Mouse (Mus musculus) neural tube, embryonic 12.5 days (tissue): ENCODE results near the gene Onecut1. TPM values are rescaled to one million over a fixed set of nuclear protein-coding genes. Genes with fewer than 3 reads are reported as not detected.

Experiments used
- ATAC-seq: fragments of 200-750 bp; cut with Nextera tagmentation; 2 replicates; pipeline ENCODE4 v1.8.0; 2017; ENCODE audit warnings: low read depth, mild to moderate bottlenecking, moderate TSS enrichment, moderate library complexity; ENCODE audit not compliant: low FRiP score
- H3K27ac ChIP-seq: fragments of 300-500 bp; sonication (generic); 2 replicates; pipeline ENCODE4 v1.5.1; 2016
- H3K27me3 ChIP-seq: fragments of 300-500 bp; sonication (generic); replicated peaks from 2 replicates; pipeline ENCODE4 v1.6.1; 2016; ENCODE audit warnings: mild to moderate bottlenecking
- H3K36me3 ChIP-seq: fragments of 300-500 bp; sonication (generic); 2 replicates; pipeline ENCODE4 v1.6.1; 2016; ENCODE audit warnings: mild to moderate bottlenecking
- H3K4me1 ChIP-seq: fragments of 300-500 bp; sonication (generic); 2 replicates; pipeline ENCODE4 v1.6.1; 2016
- H3K4me2 ChIP-seq: fragments of 300-500 bp; sonication (generic); replicated peaks from 2 replicates; pipeline ENCODE4 v1.6.1; 2016; ENCODE audit warnings: mild to moderate bottlenecking
- H3K4me3 ChIP-seq: fragments of 300-500 bp; sonication (generic); 2 replicates; pipeline ENCODE4 v1.5.1; 2016
- H3K9ac ChIP-seq: fragments of 300-500 bp; sonication (generic); 2 replicates; pipeline ENCODE4 v1.6.1; 2016; ENCODE audit warnings: mild to moderate bottlenecking
- H3K9me3 ChIP-seq: fragments of 300-500 bp; sonication (generic); 2 replicates; pipeline ENCODE4 v1.6.1; 2016; ENCODE audit warnings: mild to moderate bottlenecking
- WGBS: fragments of 180-500 bp; shearing (Covaris S2); methylation state at CpG from one replicate; pipeline ENCODE4 v1.1.7; 2016; 5-methylcytosine and 5-hydroxymethylcytosine counted together
- polyA plus RNA-seq: library from polyadenylated mRNA; unstranded; fragments of >200 nt; fragmentation: Nextera tagmentation; extraction: Ambion mirVana; gene quantifications from 2 replicates; pipeline ENCODE4 v1.2.1, GENCODE M21; 2016

The Onecut1 gene
- polyA plus RNA-seq, 1 experiment from 2014 or later = 7.7 TPM

DNA sequence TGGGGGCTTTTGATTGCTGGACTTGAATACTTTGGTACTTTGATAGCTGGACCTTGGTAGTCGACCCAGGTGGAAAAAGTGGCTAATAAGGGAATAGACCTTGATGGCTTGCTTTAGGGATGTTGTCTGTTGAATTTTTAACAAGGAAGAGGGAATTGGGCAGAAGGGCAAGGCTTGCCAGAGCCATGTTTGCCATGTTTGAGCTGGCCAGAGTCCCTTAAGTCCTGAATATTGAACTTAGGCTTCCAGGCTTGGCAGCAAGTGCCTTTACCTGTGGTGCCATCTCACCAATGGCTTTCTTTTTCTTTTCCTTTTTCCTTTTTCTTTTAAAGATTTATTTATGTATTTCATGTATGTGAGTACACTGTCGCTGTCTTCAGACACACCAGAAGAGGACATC lies 38.4 kb downstream of the Onecut1 start:
- Histone ChIP-seq H3K9ac (no peak overlapping the region), H3K4me1 (no peaks in the 10 kb centered on the region), H3K4me3 (no peak overlapping the region), H3K27ac (no peak overlapping the region), H3K27me3 (no peaks in the 10 kb centered on the region), H3K36me3 (no peaks in the 10 kb centered on the region), H3K9me3 (no peaks in the 10 kb centered on the region), H3K4me2 (no peak overlapping the region)
- no peak for ATAC-seq
- 87% methylated on average over 2 of the region's 2 CpGs for WGBS

DNA sequence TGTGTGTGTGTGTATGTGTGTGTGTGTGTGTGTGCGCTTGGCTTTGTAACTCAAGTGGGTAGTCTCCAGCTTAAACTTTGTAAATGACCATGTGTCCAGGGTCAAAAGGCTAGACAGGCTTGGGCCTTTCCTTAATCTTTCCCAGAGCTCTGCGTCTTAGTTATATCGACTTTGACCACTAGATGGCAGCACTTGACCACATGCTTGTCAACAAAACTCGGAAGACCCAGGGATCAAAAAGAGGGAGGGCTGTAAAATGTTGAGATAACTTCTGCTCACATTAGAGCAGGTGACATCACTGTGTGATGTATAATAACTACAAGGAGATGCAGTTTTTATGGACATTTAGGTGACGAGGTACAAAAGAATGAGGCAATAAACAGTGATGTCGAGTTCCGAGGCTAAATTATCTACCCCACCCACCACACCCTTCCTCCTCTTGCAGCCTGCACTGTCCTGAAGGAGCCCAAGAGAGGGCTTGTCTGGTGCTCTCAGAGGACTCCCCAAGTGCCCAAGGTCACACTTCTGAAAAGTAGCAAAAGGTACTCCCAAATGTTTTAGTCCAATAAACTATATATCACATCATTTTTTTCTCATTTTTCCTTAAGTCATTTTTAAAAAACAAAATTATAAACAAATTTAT lies 43.3 kb downstream of the Onecut1 start:
- H3K4me2 ChIP-seq = no peak overlapping the region
- no peak overlapping the region for H3K9ac ChIP-seq
- no peaks in the 10 kb centered on the region for H3K9me3 ChIP-seq
- 10% methylated on average over 7 of the region's 7 CpGs for WGBS
- H3K4me3 ChIP-seq = no peak overlapping the region
- ATAC-seq = peak; percentile 44; the same call in 1 of the 2 replicates
- no peak overlapping the region for H3K27ac ChIP-seq
- H3K27me3 ChIP-seq = no peaks in the 10 kb centered on the region
- H3K36me3 ChIP-seq = no peaks in the 10 kb centered on the region
- H3K4me1 ChIP-seq = no peaks in the 10 kb centered on the region

GRCm38 (mm10) chr9:74906951-74907350 lies 45.2 kb downstream of the Onecut1 start:
- Histone ChIP-seq H3K36me3 (no peaks in the 10 kb centered on the region), H3K4me1 (no peaks in the 10 kb centered on the region), H3K27ac (no peak overlapping the region), H3K4me2 (no peak overlapping the region), H3K9ac (no peak overlapping the region), H3K9me3 (no peaks in the 10 kb centered on the region), H3K27me3 (no peaks in the 10 kb centered on the region), H3K4me3 (no peak overlapping the region)
- WGBS = 50% methylated on average over 4 of the region's 4 CpGs
- ATAC-seq = no peak

DNA sequence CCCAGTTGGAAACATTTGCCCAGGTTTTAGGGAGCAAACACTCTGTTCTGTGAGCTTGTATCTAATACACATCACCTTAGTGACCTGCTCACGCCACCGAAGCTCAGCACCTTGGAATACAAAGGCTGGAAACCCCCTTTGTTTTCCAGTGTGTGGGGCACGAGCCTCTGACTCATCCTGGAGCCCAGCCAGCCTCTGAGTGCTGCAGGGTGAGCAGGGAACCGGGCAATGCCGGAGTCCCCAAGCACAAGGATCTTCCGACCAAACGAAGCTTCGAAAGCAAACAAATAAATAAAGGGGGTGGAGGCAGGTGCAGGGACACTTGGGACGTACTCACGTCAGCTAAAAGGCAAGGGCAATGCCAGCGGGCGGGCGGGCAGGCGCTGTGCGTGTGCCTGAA lies 47.5 kb downstream of the Onecut1 start:
- no peak for ATAC-seq
- Histone ChIP-seq H3K4me1 (no peaks in the 10 kb centered on the region), H3K4me3 (no peak overlapping the region), H3K27me3 (no peaks in the 10 kb centered on the region), H3K4me2 (no peak overlapping the region), H3K27ac (no peak overlapping the region), H3K9me3 (no peaks in the 10 kb centered on the region), H3K36me3 (no peaks in the 10 kb centered on the region), H3K9ac (no peak overlapping the region)
- 78% methylated on average over 15 of the region's 15 CpGs for WGBS

- no peaks in the 10 kb centered on the region for H3K36me3 ChIP-seq
- H3K9ac ChIP-seq = no peak overlapping the region
- H3K4me2 ChIP-seq = no peak overlapping the region
- H3K27ac ChIP-seq = no peak overlapping the region
- no peak overlapping the region for H3K4me3 ChIP-seq
- no peak for ATAC-seq
- H3K27me3 ChIP-seq = no peaks in the 10 kb centered on the region
- H3K4me1 ChIP-seq = no peaks in the 10 kb centered on the region
- H3K9me3 ChIP-seq = no peaks in the 10 kb centered on the region
- WGBS = 87% methylated on average over 6 of the region's 6 CpGs
Measured at GRCm38 (mm10) chr9:74910226-74910759, 48.6 kb downstream of the Onecut1 start.

GRCm38 (mm10) chr9:74911430-74911829 lies 49.7 kb downstream of the Onecut1 start:
- WGBS = 78% methylated on average over 4 of the region's 4 CpGs
- no peak overlapping the region for H3K27ac ChIP-seq
- no peaks in the 10 kb centered on the region for H3K36me3 ChIP-seq
- H3K9ac ChIP-seq = no peak overlapping the region
- ATAC-seq = no peak
- H3K4me1 ChIP-seq = no peaks in the 10 kb centered on the region
- no peak overlapping the region for H3K4me2 ChIP-seq
- no peaks in the 10 kb centered on the region for H3K27me3 ChIP-seq
- H3K4me3 ChIP-seq = no peak overlapping the region
- no peaks in the 10 kb centered on the region for H3K9me3 ChIP-seq

- Histone ChIP-seq H3K9ac (no peak overlapping the region), H3K4me1 (no peaks in the 10 kb centered on the region), H3K27ac (no peak overlapping the region), H3K9me3 (no peaks in the 10 kb centered on the region), H3K36me3 (no peaks in the 10 kb centered on the region), H3K4me3 (no peak overlapping the region), H3K4me2 (no peak overlapping the region), H3K27me3 (no peaks in the 10 kb centered on the region)
- WGBS = 40% methylated on average over 2 of the region's 2 CpGs
- no peak for ATAC-seq
Measured at GRCm38 (mm10) chr9:74911919-74912318, 50.2 kb downstream of the Onecut1 start.

GRCm38 (mm10) chr9:74912619-74913376 lies 51.1 kb downstream of the Onecut1 start:
- no peak overlapping the region for H3K9ac ChIP-seq
- H3K9me3 ChIP-seq = peaks cover 6% of the 10 kb centered on the region; the same call in 1 of the 2 replicates
- no peak overlapping the region for H3K27ac ChIP-seq
- no peak overlapping the region for H3K4me3 ChIP-seq
- no peaks in the 10 kb centered on the region for H3K36me3 ChIP-seq
- ATAC-seq = no peak
- WGBS = 74% methylated on average over 19 of the region's 19 CpGs
- H3K4me1 ChIP-seq = no peaks in the 10 kb centered on the region
- no peak overlapping the region for H3K4me2 ChIP-seq
- no peaks in the 10 kb centered on the region for H3K27me3 ChIP-seq

DNA sequence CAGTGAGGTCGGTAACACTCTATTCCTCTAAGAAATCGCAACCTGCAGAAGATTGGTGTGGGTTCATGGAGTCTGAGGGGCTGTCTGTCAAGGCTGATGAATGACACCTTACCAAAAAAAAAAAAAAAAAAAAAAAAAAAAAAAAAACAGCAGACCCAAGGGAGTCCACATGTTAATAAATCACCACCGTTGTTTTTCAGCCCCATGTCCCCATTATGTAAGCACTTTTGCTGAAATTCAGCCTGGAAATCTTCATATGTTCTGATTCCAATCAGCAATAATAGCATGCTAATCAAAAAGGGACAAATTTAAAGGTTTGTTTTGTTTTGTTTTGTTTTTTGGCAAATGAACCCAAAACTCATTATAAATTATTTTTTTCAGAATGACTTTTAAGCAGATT lies 53.9 kb downstream of the Onecut1 start:
- Histone ChIP-seq H3K4me3 (no peak overlapping the region), H3K4me1 (no peaks in the 10 kb centered on the region), H3K27ac (no peak overlapping the region), H3K9me3 (peaks cover 6% of the 10 kb centered on the region; the same call in 1 of the 2 replicates), H3K36me3 (no peaks in the 10 kb centered on the region), H3K27me3 (no peaks in the 10 kb centered on the region), H3K4me2 (no peak overlapping the region), H3K9ac (no peak overlapping the region)
- ATAC-seq = no peak
- WGBS = 81% methylated on average over 3 of the region's 3 CpGs

DNA sequence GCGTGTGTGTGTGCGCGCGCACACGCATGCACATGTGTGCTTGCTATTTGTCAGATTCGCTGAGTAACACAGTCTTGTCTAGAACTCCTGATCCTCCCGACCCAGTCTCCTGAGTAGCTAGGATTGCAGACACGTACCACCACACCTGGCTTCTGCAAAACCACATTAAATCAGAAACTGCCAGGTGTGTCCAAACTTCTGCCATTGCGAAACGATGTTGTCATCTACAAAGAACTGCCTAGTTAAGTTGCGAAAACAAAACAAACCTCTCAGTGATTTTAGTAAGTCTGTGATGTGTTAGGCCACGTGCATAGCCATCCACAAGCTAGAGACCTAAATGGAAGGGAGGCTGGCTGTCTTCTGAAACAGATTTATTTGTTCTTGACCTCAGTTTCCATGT lies 58.7 kb downstream of the Onecut1 start:
- H3K4me2 ChIP-seq = no peak overlapping the region
- H3K9me3 ChIP-seq = peaks cover 6% of the 10 kb centered on the region; the same call in 1 of the 2 replicates
- 94% methylated on average over 12 of the region's 12 CpGs for WGBS
- H3K27ac ChIP-seq = no peak overlapping the region
- H3K9ac ChIP-seq = no peak overlapping the region
- H3K4me1 ChIP-seq = peaks cover under 1% of the 10 kb centered on the region; the same call in 1 of the 2 replicates
- no peak overlapping the region for H3K4me3 ChIP-seq
- no peak for ATAC-seq
- H3K27me3 ChIP-seq = no peaks in the 10 kb centered on the region
- no peaks in the 10 kb centered on the region for H3K36me3 ChIP-seq

DNA sequence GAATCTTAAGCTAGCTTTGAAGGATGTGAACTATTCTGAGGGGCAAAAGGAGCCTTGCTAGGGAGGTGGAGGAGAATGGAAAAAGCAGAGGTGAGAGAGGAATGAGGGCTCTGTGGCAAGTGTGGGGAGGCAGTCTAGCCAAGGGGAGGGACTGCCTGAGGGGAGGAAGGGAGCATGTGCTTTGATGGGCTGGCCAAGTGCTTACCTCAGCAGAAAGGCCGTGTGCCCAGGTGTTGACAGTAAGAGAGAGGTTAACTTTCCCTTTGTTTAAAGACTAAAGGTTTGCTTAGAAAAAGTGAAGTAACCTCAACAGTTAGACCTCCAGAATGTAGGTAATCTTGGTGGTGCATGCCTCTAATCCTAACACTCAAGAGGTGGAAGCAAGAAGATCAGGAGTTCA lies 59.7 kb downstream of the Onecut1 start:
- WGBS = 55% methylated on average over 1 of the region's 1 CpGs
- H3K27ac ChIP-seq = no peak overlapping the region
- H3K4me1 ChIP-seq = peaks cover 3% of the 10 kb centered on the region; the same call in 1 of the 2 replicates
- no peak overlapping the region for H3K4me2 ChIP-seq
- peaks cover 6% of the 10 kb centered on the region; the same call in 1 of the 2 replicates for H3K9me3 ChIP-seq
- no peaks in the 10 kb centered on the region for H3K27me3 ChIP-seq
- H3K4me3 ChIP-seq = no peak overlapping the region
- no peak for ATAC-seq
- no peak overlapping the region for H3K9ac ChIP-seq
- no peaks in the 10 kb centered on the region for H3K36me3 ChIP-seq

- Histone ChIP-seq H3K27ac (no peak overlapping the region), H3K4me2 (no peak overlapping the region), H3K9me3 (no peaks in the 10 kb centered on the region; the same call in 1 of the 2 replicates), H3K27me3 (no peaks in the 10 kb centered on the region), H3K4me3 (no peak overlapping the region), H3K36me3 (no peaks in the 10 kb centered on the region), H3K4me1 (peaks cover 3% of the 10 kb centered on the region; the same call in 1 of the 2 replicates), H3K9ac (no peak overlapping the region)
- 67% methylated on average over 3 of the region's 3 CpGs for WGBS
- ATAC-seq = no peak
Measured at GRCm38 (mm10) chr9:74922884-74923283, 61.2 kb downstream of the Onecut1 start.
